26 mouse cellular contexts compared by ENCODE assay signal in genomic region chr12:57514552-57514951, GRCm38 (mm10). TPM values are rescaled to one million over a fixed set of nuclear protein-coding genes. Genes with fewer than 3 reads are reported as not detected.
DNase-seq lines count a peak whose midpoint lies in the region; ATAC-seq and TF ChIP-seq lines count a peak whose summit lies in the region.
"Had no signal": no experiment of that assay in that cellular context is flagged by ENCODE, and none has a peak within 500 bp of the region (broad histone marks: within the 10 kb centered on the region; RNA-seq: fewer than 3 reads in every experiment).

No protein-coding gene starts in this region.

- H3K9me3 ChIP-seq in kidney, postnatal 0 days (replicated peaks; ENCODE audit: low read length), result no peaks in the 10 kb centered on the region
- no peaks in the 10 kb centered on the region for H3K9me3 ChIP-seq in lung, postnatal 0 days (ENCODE audit: low read length)
- no peaks in the 10 kb centered on the region for H3K9me3 ChIP-seq in stomach, postnatal 0 days (ENCODE audit: control insufficient read depth, low read length)
- H3K9me3 ChIP-seq: embryonic facial prominence, embryonic 13.5 days; forebrain, embryonic 13.5 days; heart, embryonic 15.5 days; hindbrain, embryonic 13.5 days had no signal

- intact Hi-C loops in left cerebral cortex, postnatal 25 days (cut with DNase I), result no loop called here

- no peak overlapping the region for H3K4me2 ChIP-seq in kidney, postnatal 0 days (ENCODE audit: low read length)
- H3K4me2 ChIP-seq in lung, postnatal 0 days (replicated peaks; ENCODE audit: low read depth, low read length), result no peak overlapping the region
- H3K4me2 ChIP-seq in stomach, postnatal 0 days (replicated peaks; ENCODE audit: low read depth), result no peak overlapping the region
- H3K4me2 ChIP-seq: embryonic facial prominence, embryonic 13.5 days; forebrain, embryonic 13.5 days; heart, embryonic 11.5 days; heart, embryonic 15.5 days; hindbrain, embryonic 13.5 days had no signal

- peak; percentile 32; the same call in 1 of the 2 replicates for TF ChIP-seq CTCF in kidney, postnatal 0 days (IDR thresholded peaks at IDR 0.05; ENCODE audit: low read depth)
- peak; percentile 32 for TF ChIP-seq CTCF in lung, postnatal 0 days (IDR thresholded peaks at IDR 0.05)
- peak; percentile 38 for TF ChIP-seq CTCF in stomach, postnatal 0 days (IDR thresholded peaks at IDR 0.05; ENCODE audit: low read depth)

- no peak overlapping the region for H3K27ac ChIP-seq in kidney, postnatal 0 days
- H3K27ac ChIP-seq in lung, postnatal 0 days (ENCODE audit: low read length), result no peak overlapping the region
- no peak overlapping the region for H3K27ac ChIP-seq in stomach, postnatal 0 days (replicated peaks)
- H3K27ac ChIP-seq: embryonic facial prominence, embryonic 13.5 days; forebrain, embryonic 13.5 days; heart, adult 2 months; heart, embryonic 15.5 days; hindbrain, embryonic 13.5 days; hindbrain, postnatal 0 days had no signal

- no peak for ATAC-seq in kidney, postnatal 0 days (replicated peaks; ENCODE audit: low FRiP score, low read depth)
- no peak for ATAC-seq in lung, postnatal 0 days
- no peak for ATAC-seq in stomach, postnatal 0 days (ENCODE audit: low FRiP score, low TSS enrichment)
- ATAC-seq: activated CD4-positive, CD25-positive, alpha-beta regulatory T cell, adult 4 months; forebrain, embryonic 13.5 days; forebrain, postnatal 0 days; hindbrain, postnatal 0 days had no signal

- TF ChIP-seq EP300 in lung, postnatal 0 days (IDR thresholded peaks at IDR 0.05), result no peak
- no peak for TF ChIP-seq EP300 in stomach, postnatal 0 days (optimal IDR thresholded peaks at IDR 0.05)

- DNase-seq in kidney, postnatal 0 days (ENCODE audit: low spot score), result no peak
- DNase-seq in kidney, adult 11 months, result no peak
- no peak for DNase-seq in lung, postnatal 0 days (ENCODE audit: low spot score)
- no peak for DNase-seq in lung, postnatal 10 days
- peak; percentile 47 for DNase-seq in Muller cell, postnatal 12 days (ENCODE audit: inconsistent ontology term)
- no peak for DNase-seq in stomach, postnatal 0 days (ENCODE audit: low spot score)
- DNase-seq in left cerebral cortex, postnatal 25 days (ENCODE audit: low spot score in 2 of 2), result no peak
- DNase-seq in cerebellum, postnatal 4 days (ENCODE audit: low spot score in 2 of 2), result no peak
- DNase-seq: adrenal gland, adult 2 months; adrenal gland, postnatal 25 days; cerebellum, adult 8-10 months; cerebellum, postnatal 14 days; forebrain, postnatal 0 days; gastrocnemius, postnatal 14 days; heart, adult 2 months; heart, postnatal 14 days had no signal

- no peaks in the 10 kb centered on the region for H3K27me3 ChIP-seq in kidney, postnatal 0 days (ENCODE audit: insufficient read depth, low read length)
- no peaks in the 10 kb centered on the region for H3K27me3 ChIP-seq in lung, postnatal 0 days (replicated peaks; ENCODE audit: insufficient read depth, low read length)
- H3K27me3 ChIP-seq in stomach, postnatal 0 days (ENCODE audit: control insufficient read depth, insufficient read depth, low read length), result no peaks in the 10 kb centered on the region
- H3K27me3 ChIP-seq: embryonic facial prominence, embryonic 13.5 days; forebrain, embryonic 13.5 days; heart, embryonic 15.5 days had no signal

- H3K4me1 ChIP-seq in kidney, postnatal 0 days (replicated peaks; ENCODE audit: insufficient read depth, low read length), result no peaks in the 10 kb centered on the region
- no peaks in the 10 kb centered on the region; the same call in 1 of the 2 replicates for H3K4me1 ChIP-seq in lung, postnatal 0 days (ENCODE audit: insufficient read depth, low read depth, low read length)
- no peaks in the 10 kb centered on the region for H3K4me1 ChIP-seq in stomach, postnatal 0 days (replicated peaks; ENCODE audit: control insufficient read depth, insufficient read depth)
- H3K4me1 ChIP-seq: embryonic facial prominence, embryonic 13.5 days; forebrain, embryonic 13.5 days; heart, embryonic 15.5 days; hindbrain, embryonic 13.5 days had no signal

- H3K4me3 ChIP-seq in kidney, postnatal 0 days (replicated peaks; ENCODE audit: low read depth, low read length), result no peak overlapping the region
- H3K4me3 ChIP-seq in lung, postnatal 0 days (ENCODE audit: low read depth, low read length), result no peak overlapping the region
- no peak overlapping the region for H3K4me3 ChIP-seq in stomach, postnatal 0 days (ENCODE audit: low read depth, low read length)
- H3K4me3 ChIP-seq: embryonic facial prominence, embryonic 13.5 days; forebrain, embryonic 13.5 days; heart, adult 2 months; heart, embryonic 15.5 days; hindbrain, embryonic 13.5 days had no signal

- no peaks in the 10 kb centered on the region for H3K36me3 ChIP-seq in kidney, postnatal 0 days (ENCODE audit: insufficient read depth, low read length)
- no peaks in the 10 kb centered on the region for H3K36me3 ChIP-seq in lung, postnatal 0 days (ENCODE audit: insufficient read depth, low read length)
- H3K36me3 ChIP-seq in stomach, postnatal 0 days (ENCODE audit: control insufficient read depth, insufficient read depth, low read length), result no peaks in the 10 kb centered on the region
- H3K36me3 ChIP-seq: embryonic facial prominence, embryonic 13.5 days; heart, embryonic 15.5 days; hindbrain, embryonic 13.5 days had no signal

- 71% methylated on average over 1 of the region's 1 CpGs for WGBS in kidney, postnatal 0 days
- 33% methylated on average over 1 of the region's 1 CpGs for WGBS in lung, postnatal 0 days
- WGBS in stomach, postnatal 0 days, result 41% methylated on average over 1 of the region's 1 CpGs

- H3K9ac ChIP-seq in kidney, postnatal 0 days (ENCODE audit: low read depth, low read length), result no peak overlapping the region
- no peak overlapping the region for H3K9ac ChIP-seq in lung, postnatal 0 days (replicated peaks; ENCODE audit: low read depth)
- H3K9ac ChIP-seq in stomach, postnatal 0 days (ENCODE audit: low read length), result no peak overlapping the region
- H3K9ac ChIP-seq: embryonic facial prominence, embryonic 13.5 days; forebrain, embryonic 13.5 days; forebrain, postnatal 0 days; heart, embryonic 15.5 days; hindbrain, embryonic 13.5 days had no signal

RNA-seq across cellular contexts. Expression of gene Foxa1, which starts 32.2 kb away (rescaled TPM):
- 0.57 and 1.7 TPM in 2 replicates for polyA plus RNA-seq in kidney, postnatal 0 days (2015; fragmentation: Nextera tagmentation; extraction: Ambion mirVana)
- 7.9 and 8.2 TPM in 2 replicates for polyA plus RNA-seq in lung, postnatal 0 days (2015; fragmentation: Nextera tagmentation; extraction: Ambion mirVana)
- 16.1 and 28.9 TPM in 2 replicates for polyA plus RNA-seq in stomach, postnatal 0 days (2015; fragmentation: Nextera tagmentation; extraction: Ambion mirVana)
- total RNA-seq in left cerebral cortex, postnatal 25 days (2021), result under 1 TPM in 1 of 2 experiments, not detected in 1; 0.18 TPM
- total RNA-seq: adrenal gland, adult 2 months; adrenal gland, postnatal 25 days; gastrocnemius, adult 18-20 months; gastrocnemius, postnatal 14 days; heart, adult 2 months; hematopoietic stem cell, adult 5-6 weeks had no signal
- polyA plus RNA-seq: activated CD4-positive, CD25-positive, alpha-beta regulatory T cell, adult 4 months; cortical plate, adult 2 months had no signal

RNA-seq across cellular contexts. Expression of gene Ttc6, which starts 49.4 kb away (rescaled TPM):
- polyA plus RNA-seq in kidney, postnatal 0 days (2015; fragmentation: Nextera tagmentation; extraction: Ambion mirVana), result 0.09 and 0.18 TPM in 2 replicates
- polyA plus RNA-seq in lung, postnatal 0 days (2015; fragmentation: Nextera tagmentation; extraction: Ambion mirVana), result 2.1 and 2.5 TPM in 2 replicates
- polyA plus RNA-seq in stomach, postnatal 0 days (2015; fragmentation: Nextera tagmentation; extraction: Ambion mirVana), result 3.3 and 3.5 TPM in 2 replicates
- total RNA-seq in left cerebral cortex, postnatal 25 days (2021), result under 1 TPM; 0.09 to 0.46 TPM
- total RNA-seq: adrenal gland, adult 2 months; adrenal gland, postnatal 25 days; gastrocnemius, adult 18-20 months; gastrocnemius, postnatal 14 days; heart, adult 2 months; heart, postnatal 14 days; hematopoietic stem cell, adult 5-6 weeks had no signal
- polyA plus RNA-seq: adrenal gland, adult 2 months had no signal
